Mouse (Mus musculus) right cerebral cortex, adult 2 months (tissue): ENCODE results near the gene Hepacam.
A peak's percentile ranks its signal among the peaks of the same experiment; 100 is the strongest.

ENCODE experiments used
- DNase-seq, 2 experiments: peaks; one replicate each; pipeline ENCODE4 v3.0.0; 2021 to 2022; ENCODE audit warnings: low spot score in 2 of 2

The Hepacam gene

GRCm38 (mm10) chr9:37367301-37368080 is at the start of gene Hepacam:
Hepacam (plus strand) TSS chr9:37367351.
- DNase-seq: no peak

DNA sequence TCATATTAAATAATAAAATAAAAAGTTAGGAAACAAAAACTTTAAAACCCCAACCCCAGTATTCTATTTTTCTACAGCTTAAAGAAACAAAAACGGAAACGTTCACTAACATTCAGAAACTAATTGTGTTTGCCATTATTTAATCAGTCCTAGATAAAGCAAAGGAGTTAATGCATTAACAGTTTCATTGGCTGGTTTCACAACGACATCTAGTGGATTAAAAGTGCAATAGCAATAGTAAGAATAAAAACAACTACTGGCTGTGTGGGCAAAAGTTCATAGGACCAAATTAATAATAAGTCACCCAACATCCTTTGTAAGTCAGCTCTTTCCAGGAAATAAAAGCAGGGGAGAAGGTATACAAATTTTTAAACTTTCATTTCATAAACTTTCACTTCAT is 37.7 kb upstream of the Hepacam start:
- no peak for DNase-seq

DNA sequence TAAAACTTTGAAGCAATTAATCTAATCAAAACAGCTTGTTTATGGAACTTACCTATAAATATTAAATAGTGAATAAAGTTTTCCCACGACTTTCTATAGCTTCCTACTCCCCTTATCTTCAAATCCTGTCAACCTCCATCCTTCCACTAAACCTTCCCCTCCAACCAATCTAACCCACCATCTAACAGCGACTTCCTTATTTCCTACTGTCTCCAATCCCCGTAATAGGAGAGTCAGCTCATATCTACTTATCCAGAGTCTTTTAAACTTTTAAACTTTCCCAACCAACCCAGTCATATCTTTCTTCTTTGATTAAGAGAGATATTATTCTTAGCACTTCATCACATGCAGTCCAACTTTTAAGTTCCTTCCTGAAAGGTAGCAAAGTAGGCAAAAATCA is 21.7 kb upstream of the Hepacam start:
- no peak for DNase-seq

- no peak for DNase-seq
Measured at GRCm38 (mm10) chr9:37347184-37347987, 19.8 kb upstream of the Hepacam start.

DNA sequence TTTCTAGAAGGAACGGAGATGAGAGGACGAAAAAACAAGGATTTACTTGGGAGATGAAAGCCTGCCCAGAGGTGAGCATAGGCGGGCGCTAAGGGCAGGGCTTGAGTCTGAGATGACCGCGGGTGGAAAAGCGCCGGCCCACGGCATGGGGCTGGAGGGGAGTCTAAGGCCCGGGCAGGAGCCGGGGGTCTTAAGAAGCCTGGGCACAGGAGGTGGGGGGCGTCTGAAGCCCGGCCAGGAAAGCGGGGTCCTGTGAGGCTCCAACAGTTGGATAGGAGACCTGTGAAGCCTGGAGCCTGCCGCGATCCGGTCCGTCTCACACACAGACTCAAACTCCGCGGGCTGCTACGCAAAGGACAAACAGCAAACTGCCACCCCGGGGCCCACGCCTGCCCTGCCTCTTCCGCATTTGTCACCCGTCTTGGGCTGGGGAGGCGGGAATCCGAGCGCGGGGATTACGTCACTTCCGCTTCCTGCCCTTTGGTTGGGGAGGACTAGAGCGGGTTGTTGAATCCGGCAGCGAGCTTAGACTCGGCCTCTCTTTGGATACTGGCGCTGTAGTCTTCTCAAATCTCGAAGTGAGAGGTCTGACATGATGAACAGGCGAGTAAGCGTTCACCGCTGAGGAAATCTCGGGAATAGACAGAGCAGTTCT is 19.0 kb upstream of the Hepacam start, which contains the start of gene Ccdc15:
Gene Ccdc15 (minus strand): TSS at position 445 of the 655 bp plus-strand sequence.
- DNase-seq: peak; percentile 96 to 98

DNA sequence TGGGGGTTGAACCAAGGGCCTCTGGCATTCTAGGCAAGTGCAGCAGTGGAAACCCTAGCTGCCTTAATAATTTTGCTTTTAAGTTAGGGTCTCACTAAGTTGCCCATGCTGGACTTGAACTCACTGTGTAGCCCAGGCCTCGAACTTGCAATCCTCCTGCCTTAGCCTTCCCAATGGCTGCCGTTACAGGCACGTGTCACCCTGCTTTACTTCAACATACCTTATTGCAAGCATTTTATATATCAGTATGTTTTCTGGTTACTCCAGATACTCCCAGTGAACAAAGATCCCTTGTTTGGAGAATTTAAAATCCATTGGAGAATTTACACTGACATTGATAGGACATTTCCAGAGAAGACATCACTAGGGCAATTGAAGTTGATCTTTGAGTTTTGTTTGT is 18.1 kb upstream of the Hepacam start:
- no peak for DNase-seq

DNA sequence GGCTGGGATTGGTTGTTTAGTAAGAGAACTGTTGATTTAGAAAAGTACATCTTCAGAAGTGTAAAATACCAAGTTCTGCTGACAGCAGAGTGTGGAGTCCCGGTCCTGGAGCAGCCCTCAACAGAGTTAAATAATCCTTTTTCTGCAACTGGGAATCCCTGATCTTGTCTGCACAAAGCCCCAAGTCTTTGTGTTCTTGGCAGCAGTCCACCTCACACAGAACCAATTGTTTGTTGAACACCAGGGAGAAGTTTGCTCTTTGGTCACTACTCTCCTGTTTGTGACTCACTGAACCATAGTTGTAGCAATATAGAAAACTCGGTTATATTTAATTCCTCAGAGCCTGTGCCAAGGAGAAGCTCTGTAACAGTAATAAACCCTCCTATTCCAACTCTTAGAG is 15.9 kb upstream of the Hepacam start:
- DNase-seq: no peak

GRCm38 (mm10) chr9:37354485-37354884 is 12.7 kb upstream of the Hepacam start:
- DNase-seq: no peak

DNA sequence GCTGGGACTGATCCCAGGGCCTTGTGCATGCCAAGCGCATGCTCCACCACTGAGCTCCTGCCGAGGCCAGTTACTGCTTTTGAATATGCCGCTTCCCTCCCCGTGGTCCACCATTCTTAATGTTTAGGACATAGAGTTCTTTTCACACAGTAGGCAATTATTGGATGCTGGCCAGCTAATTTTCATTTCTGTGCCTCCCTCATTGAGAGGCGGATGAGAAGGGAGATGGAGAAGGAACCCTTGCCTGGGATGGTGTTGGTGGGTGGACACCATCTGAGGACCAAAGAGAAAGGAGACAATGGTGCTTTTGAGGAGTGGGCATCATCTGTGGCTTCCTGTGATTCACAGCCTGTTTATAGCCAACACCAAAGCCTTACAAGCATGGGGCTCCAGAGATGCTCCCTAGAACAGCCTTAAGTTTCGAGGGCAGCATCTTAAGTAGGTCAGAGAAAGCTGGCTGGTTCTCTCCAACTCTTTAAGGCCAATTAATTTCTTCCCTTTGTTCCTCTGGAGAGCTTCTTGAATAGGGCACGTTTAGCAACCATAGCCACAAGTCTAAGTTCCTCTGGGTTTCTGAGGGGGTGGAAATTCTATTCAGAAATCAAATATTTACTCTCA is 8.3 kb upstream of the Hepacam start:
- peak in 1 of 2 experiments; percentile 58 for DNase-seq

- DNase-seq: peak; percentile 74 to 81
Measured at GRCm38 (mm10) chr9:37359331-37360220, 7.6 kb upstream of the Hepacam start.

GRCm38 (mm10) chr9:37362084-37362483 is 5.1 kb upstream of the Hepacam start:
- DNase-seq: no peak

- DNase-seq: no peak
Measured at GRCm38 (mm10) chr9:37362881-37363280, 4.3 kb upstream of the Hepacam start.

DNA sequence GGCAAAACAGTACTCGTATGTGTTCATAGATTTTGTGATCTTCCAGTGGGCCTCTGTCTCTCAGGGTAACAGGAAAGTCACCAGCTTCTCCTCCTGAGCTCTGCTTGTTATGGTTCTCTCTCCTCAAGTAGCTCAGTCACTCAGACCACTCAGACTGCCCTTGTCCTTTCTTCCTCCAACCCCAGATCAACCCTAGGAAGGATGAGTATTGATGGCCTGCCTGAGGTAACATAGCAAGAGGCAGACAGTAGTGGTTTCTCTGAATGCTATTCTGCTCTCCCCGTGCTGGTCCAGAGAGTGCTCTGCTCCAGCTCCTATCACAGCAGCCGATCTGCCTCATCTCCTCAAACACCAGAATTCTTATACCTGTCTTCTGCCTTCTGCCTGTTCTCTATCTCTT is 3.6 kb upstream of the Hepacam start:
- no peak for DNase-seq

DNA sequence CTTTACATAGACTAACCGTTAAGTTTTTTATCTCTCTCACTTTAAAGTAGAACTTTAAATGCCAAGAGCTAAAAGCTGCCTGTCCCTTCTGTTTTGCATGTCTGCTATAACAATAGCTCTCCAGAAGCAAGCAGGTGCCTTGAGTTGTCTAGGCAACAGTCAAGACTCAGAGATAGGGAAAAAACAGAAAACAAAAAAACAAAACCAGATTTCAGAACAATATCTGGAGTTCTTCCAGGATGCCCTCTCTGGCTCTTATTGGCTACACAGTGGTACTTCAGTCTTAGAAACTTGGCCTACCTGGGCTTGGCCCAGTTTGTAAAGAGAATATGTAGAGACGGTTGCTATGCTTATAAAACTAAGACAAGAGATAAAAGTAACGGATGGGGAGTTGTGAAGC is 2.8 kb upstream of the Hepacam start:
- no peak for DNase-seq

- no peak for DNase-seq
Measured at GRCm38 (mm10) chr9:37365706-37366105, 1.4 kb upstream of the Hepacam start.

DNA sequence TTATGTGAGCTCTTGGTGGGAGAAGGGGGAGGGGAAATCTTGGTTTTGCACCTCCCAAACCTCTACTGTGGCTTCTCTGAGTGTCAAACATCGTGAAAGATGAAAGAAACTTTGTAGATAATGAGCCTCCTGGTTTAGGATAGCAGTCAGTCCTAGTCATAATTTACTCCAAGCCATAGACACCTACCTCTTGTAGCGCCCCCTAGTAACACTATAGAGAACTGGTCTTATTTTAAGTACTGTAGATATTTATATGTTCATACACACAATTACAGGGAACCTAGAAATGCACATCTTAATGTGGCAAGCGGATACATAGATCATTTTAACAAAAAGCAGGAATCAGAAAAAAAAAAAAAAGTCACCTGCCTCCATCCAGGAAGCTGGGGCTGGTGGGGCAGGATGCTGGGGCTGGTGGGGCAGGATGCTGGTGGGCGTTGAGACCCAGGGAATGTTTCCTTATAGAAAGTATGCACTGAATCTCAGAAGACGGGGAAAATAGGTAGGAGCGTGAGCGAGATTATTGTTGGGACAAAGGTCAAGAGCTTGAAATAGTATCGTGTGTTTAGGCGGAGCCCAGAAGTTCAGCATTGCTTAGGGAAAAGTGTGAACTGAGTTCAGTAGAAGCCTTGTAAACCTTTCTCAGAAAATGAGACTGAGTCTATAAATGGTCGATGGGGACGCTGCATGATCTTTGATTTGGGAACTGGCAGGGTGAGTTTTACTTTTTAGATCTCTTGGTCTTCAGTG is 1.1 kb downstream of the Hepacam start:
- no peak for DNase-seq

DNA sequence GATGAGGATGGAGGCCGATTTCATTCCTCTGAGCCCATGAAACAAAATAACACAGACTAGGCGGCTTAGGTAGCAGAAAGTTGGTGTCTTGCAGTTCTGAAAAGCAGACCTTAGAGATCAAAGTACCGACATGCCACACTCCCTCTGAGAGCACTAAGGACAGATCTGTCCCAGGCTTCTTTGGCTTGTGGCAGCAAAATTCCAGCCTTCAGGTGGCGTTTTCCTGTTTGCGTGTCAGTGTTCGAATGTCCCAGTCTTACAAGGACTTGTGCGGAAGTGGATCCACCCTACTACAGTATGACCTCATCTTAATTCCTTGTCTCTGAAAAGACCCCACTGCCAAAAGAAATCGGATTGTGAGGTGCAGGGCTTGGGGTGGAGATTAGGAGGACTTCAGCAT is 1.7 kb downstream of the Hepacam start:
- no peak for DNase-seq

DNA sequence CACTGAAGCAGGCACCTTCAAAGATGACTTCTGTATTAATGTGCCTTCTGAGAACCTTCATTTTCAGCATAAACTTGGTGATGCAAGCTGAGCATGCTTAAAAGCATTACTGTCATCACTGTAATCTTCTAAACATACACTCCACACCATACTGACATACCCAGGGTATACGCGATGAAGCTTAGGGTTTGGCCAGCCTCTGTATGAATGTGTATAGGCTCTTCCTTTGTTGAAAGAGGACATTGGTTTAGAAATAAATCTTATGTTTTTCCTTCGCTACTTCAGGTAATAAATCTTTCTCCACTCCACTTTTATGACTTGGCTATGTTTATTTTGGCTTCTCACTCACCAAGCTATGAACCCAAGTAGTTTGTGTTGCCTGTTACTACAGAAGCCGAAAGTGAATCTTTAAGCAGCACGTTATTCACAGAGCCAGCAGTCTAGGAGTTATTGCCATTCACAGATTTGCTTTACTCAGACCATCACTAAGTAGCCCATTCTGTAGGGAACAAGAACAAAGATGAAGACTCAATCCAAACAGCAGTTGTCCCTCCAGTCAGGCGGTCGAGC is 4.2 kb downstream of the Hepacam start:
- DNase-seq: no peak

- no peak for DNase-seq
Measured at GRCm38 (mm10) chr9:37375718-37376117, 8.6 kb downstream of the Hepacam start.

GRCm38 (mm10) chr9:37383161-37383560 is 16.0 kb downstream of the Hepacam start:
- no peak for DNase-seq
